Mouse (Mus musculus) left cerebral cortex, adult 2 months (tissue): Measurements from ENCODE around the gene S100g. TPM values are rescaled to one million over a fixed set of nuclear protein-coding genes. Genes with fewer than 3 reads are reported as not detected.

ENCODE experiments used
- DNase-seq, 2 experiments: peaks; one replicate each; pipeline ENCODE4 v3.0.0; 2021 to 2022; ENCODE audit warnings: low spot score in 2 of 2, mixed read lengths in 1 of 2; ENCODE audit errors: extremely low spot score in 1 of 2
- H3K27ac ChIP-seq: fragments of 200-600 bp; 2 replicates; pipeline ENCODE4 v1.8.1; 2022
- H3K4me3 ChIP-seq: fragments of 200-600 bp; 2 replicates; pipeline ENCODE4 v1.8.1; 2022
- CTCF ChIP-seq: fragments of 200-600 bp; IDR thresholded peaks from 2 replicates; pipeline ENCODE4 v1.8.1; 2022; ENCODE audit warnings: antibody characterized with exemption, mild to moderate bottlenecking, moderate library complexity
- intact Hi-C: fragments of 180-260 bp; cut with DNase I; formaldehyde crosslinking; loops from one replicate; pipeline ENCODE4 v1.15.1; 2025
- total RNA-seq, 2 experiments: library from RNA; stranded (reverse); gene quantifications; 2 replicates each; pipeline ENCODE4 v1.2.3; 2021

S100g gene
- total RNA-seq, 2 experiments from 2014 or later = not detected

DNA sequence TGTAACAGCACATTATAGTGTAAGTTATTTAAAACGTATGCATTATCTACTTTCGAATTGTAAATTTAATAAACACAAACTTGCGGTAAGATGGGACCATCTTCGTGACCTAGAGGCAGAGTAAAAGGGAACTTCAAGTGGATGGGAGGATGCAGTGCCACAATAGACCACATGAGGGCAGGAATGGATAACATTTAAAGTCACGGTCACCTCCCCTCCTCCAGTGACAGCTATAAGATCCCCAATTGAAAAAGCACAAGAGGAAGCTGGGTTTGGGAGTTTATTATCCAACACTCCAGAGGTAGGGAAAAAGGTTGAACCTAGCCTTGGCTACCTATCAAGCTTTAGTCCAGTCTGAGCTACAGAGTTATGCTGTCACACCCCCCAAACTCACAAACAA is 48.7 kb downstream of the S100g start:
- no peak overlapping the region for H3K27ac ChIP-seq
- peak; percentile 69 for TF ChIP-seq CTCF
- intact Hi-C loops = loop anchor here (5.0 to 10.0 kb wide), 3 partner anchors 1019 to 1262 kb away; no protein-coding TSS in a partner anchor
- peak; percentile 34 to 55 for DNase-seq
- no peak overlapping the region for H3K4me3 ChIP-seq

DNA sequence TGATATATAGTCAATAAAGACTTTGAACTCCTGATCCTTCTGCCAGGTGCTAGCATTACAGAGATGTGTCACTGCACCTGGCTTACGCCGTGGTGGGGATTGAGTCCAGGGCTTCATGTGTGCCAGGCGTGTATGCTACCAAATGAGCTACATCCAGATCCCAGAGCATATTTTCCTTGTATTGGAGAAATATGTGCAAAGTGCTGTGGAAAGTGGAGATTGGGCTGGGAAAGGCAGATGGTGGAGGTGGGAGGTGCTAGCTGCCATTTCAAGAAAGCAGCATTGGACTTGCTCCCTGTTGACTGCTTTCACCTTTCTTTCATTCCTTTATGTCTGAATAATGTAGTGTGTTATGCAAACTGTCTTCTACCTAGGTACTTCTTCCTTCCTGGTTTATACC is 50.7 kb downstream of the S100g start:
- intact Hi-C loops = loop anchor here (10.0 kb wide), 2 partner anchors 1021 to 1151 kb away; no protein-coding TSS in a partner anchor
- TF ChIP-seq CTCF = no peak
- no peak overlapping the region for H3K27ac ChIP-seq
- no peak overlapping the region for H3K4me3 ChIP-seq
- no peak for DNase-seq

Other genes with a start within 250 kb of the S100g start
- 100 to 1,000 TPM; 137 to 155 TPM for gene Rbbp7, start 204.2 kb downstream of the S100g start, total RNA-seq
- 10 to 100 TPM; 19.7 to 20.7 TPM for gene Txlng, start 135.1 kb downstream of the S100g start, total RNA-seq
- gene Syap1, start 76.2 kb downstream of the S100g start, total RNA-seq = 10 to 100 TPM; 25.2 to 28.4 TPM
- 10 to 100 TPM; 63.4 to 73.2 TPM for gene Ctps2, start 63.4 kb downstream of the S100g start, total RNA-seq